Mouse (Mus musculus): ENCODE results near the gene Dis3. TPM values are rescaled to one million over a fixed set of nuclear protein-coding genes. Genes with fewer than 3 reads are reported as not detected.

The Dis3 gene
- total RNA-seq (2021): 10 to 100 TPM; 16.4 to 21.5 TPM
- long read RNA-seq, experiment 1, full-length matches to known transcripts: 5 of 8 reads
- long read RNA-seq, experiment 1, partial matches to known transcripts: 0 of 8 reads
- long read RNA-seq, experiment 1, other reads (novel, unspliced or antisense): 3 of 8 reads
- long read RNA-seq, experiment 2, partial matches to known transcripts: 1 of 6 reads
- long read RNA-seq, experiment 2, other reads (novel, unspliced or antisense): 5 of 6 reads

DNA sequence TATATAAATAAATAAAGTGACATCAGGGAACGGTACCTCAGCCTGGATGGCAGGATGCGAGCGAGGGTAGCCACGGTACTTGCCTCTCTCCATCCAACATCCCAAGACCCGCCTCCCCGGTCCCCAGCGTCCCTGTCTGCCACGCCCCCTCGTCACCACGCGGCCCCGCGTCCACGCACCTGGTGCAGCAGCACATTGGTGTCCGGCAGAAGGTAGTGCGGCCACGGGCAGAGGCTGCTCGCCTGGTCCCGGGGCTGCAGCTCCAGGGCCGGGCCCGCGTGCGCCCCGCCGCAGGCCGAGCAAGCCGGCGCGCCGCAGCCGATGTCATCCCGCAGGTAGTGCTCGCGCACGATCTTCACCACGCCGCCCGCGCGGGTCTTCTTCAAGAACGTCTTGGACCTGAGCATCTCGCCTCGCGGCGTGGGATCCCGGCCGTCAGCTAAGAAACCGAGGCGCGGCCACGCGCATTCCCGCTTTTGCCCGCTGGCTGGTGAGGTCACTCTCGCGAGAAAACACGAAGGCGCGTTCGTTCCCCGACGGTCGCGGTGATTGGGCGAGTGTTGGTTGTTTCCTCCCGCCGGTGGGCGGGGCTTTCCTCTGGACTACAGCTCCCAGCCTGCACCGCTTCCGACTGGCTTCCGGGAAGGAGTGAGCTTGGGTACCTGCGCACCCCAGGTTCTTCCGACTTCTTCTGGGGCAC lies at the start of gene Dis3, which contains the start of gene Pibf1:
Gene Dis3 (minus strand): TSS at position 504 of the 700 bp plus-strand sequence.
Gene Pibf1 (plus strand): TSS at position 158 of the 700 bp plus-strand sequence.
- peak; percentile 98 to 99 for DNase-seq (ENCODE audit: low spot score in 2 of 2)

GRCm38 (mm10) chr14:99146841-99147240 lies 47.3 kb upstream of the Dis3 start:
- TF ChIP-seq CTCF (conservative IDR thresholded peaks at IDR 0.05): no peak
- H3K27ac ChIP-seq: no peak overlapping the region
- no peak overlapping the region for H3K4me3 ChIP-seq
- no peak for DNase-seq (ENCODE audit: low spot score in 2 of 2)

More for the DNA sequence above, at the start of gene Dis3, which contains the start of gene Pibf1:
- Histone ChIP-seq H3K4me3 (peak within 1 kb of the TSS; percentile 83), H3K27ac (peak within 1 kb of the TSS; percentile 86)
- 0 out of 2 replicates have a peak, but pooled peaks have one; percentile 17 for TF ChIP-seq CTCF (conservative IDR thresholded peaks at IDR 0.05)

DNA sequence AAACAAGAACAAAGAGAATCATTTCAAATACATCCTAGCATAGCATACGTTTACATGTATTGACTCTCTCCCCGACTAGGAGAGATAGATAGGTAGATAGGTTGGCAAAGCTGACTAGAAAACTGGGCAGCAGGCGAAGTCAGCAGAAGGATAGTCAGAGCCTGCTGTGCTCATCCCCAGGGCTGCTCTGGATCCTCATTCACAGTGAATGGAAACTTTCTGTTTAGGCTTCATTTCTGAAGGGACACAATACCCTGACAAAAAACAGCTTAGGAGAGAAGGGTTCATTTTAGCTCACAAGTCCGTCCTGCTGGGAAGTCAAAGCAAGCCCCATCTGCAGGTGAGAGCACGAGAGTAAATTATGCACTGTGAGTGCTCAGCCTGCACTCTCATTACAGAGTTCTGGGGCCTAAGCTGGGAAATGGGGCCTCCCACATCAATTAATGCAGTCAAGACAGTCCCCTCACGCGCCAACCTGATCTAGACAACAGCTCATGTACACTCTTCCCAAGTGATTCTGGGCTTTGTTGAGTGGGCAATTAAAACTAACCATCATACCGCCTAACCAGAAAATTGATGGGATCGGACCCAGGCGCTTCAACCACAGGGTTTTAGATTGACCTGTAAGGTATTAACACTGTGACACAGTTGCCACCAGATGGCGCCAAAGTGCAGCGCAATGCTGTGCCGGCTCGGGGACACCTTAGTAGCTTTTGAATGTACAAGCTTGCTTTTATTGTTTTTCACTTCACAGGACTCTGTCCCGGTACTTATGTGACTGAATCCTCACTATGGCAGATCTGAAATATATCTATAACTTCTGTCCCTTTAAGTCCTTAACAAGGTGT lies 42.4 kb upstream of the Dis3 start:
- H3K27ac ChIP-seq: no peak overlapping the region
- no peak overlapping the region for H3K4me3 ChIP-seq
- DNase-seq (ENCODE audit: low spot score in 2 of 2): peak; percentile 67 to 83
- TF ChIP-seq CTCF (conservative IDR thresholded peaks at IDR 0.05): peak; percentile 97

DNA sequence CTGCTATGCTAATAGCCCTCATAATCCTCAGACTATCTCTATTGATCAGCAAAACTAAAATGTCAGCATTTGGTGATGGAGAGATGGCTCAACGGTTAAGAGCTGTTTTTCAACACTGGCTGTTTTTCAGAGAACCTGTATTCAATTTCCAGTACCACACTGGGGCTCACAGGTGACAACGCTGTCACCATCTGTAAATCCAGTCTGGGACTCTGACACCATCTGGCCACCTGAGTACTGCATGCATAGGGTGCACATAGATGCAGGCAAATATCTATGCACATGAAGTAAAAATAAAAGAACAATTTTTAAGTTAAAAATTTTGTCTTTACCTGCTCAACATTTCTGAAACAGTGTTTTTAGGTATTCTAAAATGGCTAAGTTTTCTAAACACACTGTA lies 40.5 kb upstream of the Dis3 start:
- no peak for DNase-seq (ENCODE audit: low spot score in 2 of 2)
- no peak for TF ChIP-seq CTCF (conservative IDR thresholded peaks at IDR 0.05)
- Histone ChIP-seq H3K27ac (no peak overlapping the region), H3K4me3 (no peak overlapping the region)

DNA sequence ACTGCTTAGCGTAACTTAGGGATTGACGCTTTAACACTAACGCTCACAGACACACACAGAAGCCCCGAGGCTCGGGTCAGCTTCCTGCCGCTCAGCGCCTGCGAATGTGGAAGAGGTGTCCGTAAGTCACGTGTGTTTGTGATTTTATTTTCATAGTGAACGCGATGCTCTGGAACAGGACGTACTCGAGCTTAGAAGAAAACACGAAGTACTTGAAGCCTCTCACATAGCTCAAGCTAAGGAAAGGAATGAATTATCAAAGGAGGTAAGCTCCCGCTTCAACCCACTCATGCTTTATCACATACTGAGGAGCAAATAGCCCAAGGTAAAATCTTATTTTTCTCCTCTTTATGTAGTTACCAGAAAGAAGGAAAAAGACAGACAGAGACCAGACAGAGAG lies 36.7 kb upstream of the Dis3 start:
- H3K27ac ChIP-seq: no peak overlapping the region
- DNase-seq (ENCODE audit: low spot score in 2 of 2): no peak
- no peak overlapping the region for H3K4me3 ChIP-seq
- no peak for TF ChIP-seq CTCF (conservative IDR thresholded peaks at IDR 0.05)

DNA sequence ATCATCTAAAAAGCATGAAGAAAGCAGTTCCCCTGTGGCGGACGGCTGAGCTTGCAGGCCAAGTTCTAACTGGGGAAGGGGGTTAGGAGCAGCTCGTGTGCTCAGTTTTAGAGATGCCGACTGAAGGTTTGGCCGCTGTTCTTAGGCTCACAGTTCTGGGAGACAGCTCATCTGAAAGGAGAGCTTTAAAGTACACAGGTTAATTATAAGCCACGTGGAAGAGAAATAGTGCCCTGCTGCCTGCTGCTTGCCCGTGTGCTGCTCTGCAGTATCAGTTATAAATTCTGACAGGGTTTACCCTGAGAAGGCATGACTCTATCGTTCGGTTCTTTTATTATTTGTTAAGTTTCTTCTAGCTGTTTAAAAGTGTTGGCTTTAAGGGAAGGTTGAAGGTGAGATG lies 36.2 kb upstream of the Dis3 start:
- Histone ChIP-seq H3K27ac (no peak overlapping the region), H3K4me3 (no peak overlapping the region)
- DNase-seq (ENCODE audit: low spot score in 2 of 2): no peak
- TF ChIP-seq CTCF (conservative IDR thresholded peaks at IDR 0.05): no peak

GRCm38 (mm10) chr14:99134048-99134447 lies 34.5 kb upstream of the Dis3 start:
- no peak overlapping the region for H3K27ac ChIP-seq
- no peak overlapping the region for H3K4me3 ChIP-seq
- DNase-seq (ENCODE audit: low spot score in 2 of 2): no peak
- TF ChIP-seq CTCF (conservative IDR thresholded peaks at IDR 0.05): no peak

GRCm38 (mm10) chr14:99129050-99129449 lies 29.5 kb upstream of the Dis3 start:
- Histone ChIP-seq H3K27ac (no peak overlapping the region), H3K4me3 (no peak overlapping the region)
- DNase-seq (ENCODE audit: low spot score in 2 of 2): no peak
- no peak for TF ChIP-seq CTCF (conservative IDR thresholded peaks at IDR 0.05)

- H3K27ac ChIP-seq: no peak overlapping the region
- no peak for DNase-seq (ENCODE audit: low spot score in 2 of 2)
- TF ChIP-seq CTCF (conservative IDR thresholded peaks at IDR 0.05): no peak
- H3K4me3 ChIP-seq: no peak overlapping the region
These were observed 27.9 kb upstream of the Dis3 start for GRCm38 (mm10) chr14:99127509-99127908.

GRCm38 (mm10) chr14:99126713-99127112 lies 27.1 kb upstream of the Dis3 start:
- no peak overlapping the region for H3K27ac ChIP-seq
- TF ChIP-seq CTCF (conservative IDR thresholded peaks at IDR 0.05): no peak
- no peak overlapping the region for H3K4me3 ChIP-seq
- DNase-seq (ENCODE audit: low spot score in 2 of 2): no peak

GRCm38 (mm10) chr14:99124076-99124475 lies 24.5 kb upstream of the Dis3 start:
- Histone ChIP-seq H3K27ac (no peak overlapping the region), H3K4me3 (no peak overlapping the region)
- TF ChIP-seq CTCF (conservative IDR thresholded peaks at IDR 0.05): 0 out of 2 replicates have a peak, but pooled peaks have one; percentile 16
- DNase-seq (ENCODE audit: low spot score in 2 of 2): no peak

GRCm38 (mm10) chr14:99121584-99122339 lies 22.2 kb upstream of the Dis3 start:
- no peak for TF ChIP-seq CTCF (conservative IDR thresholded peaks at IDR 0.05)
- DNase-seq (ENCODE audit: low spot score in 2 of 2): no peak
- H3K4me3 ChIP-seq: no peak overlapping the region
- no peak overlapping the region for H3K27ac ChIP-seq
